28 mouse cellular contexts compared by ENCODE assay signal in genomic region chr7:29262151-29262550, GRCm38 (mm10). TPM values are rescaled to one million over a fixed set of nuclear protein-coding genes. Genes with fewer than 3 reads are reported as not detected.
DNase-seq lines count a peak whose midpoint lies in the region; ATAC-seq and TF ChIP-seq lines count a peak whose summit lies in the region.
"Had no signal": no experiment of that assay in that cellular context is flagged by ENCODE, and none has a peak within 500 bp of the region (broad histone marks: within the 10 kb centered on the region; RNA-seq: fewer than 3 reads in every experiment).

No protein-coding gene starts in this region.

- intact Hi-C loops in heart, postnatal 25 days (cut with DNase I) = no loop called here

- ATAC-seq in heart, embryonic 15.5 days (replicated peaks; ENCODE audit: insufficient number of reproducible peaks, insufficient read depth, low FRiP score, low read depth) = no peak
- ATAC-seq in CD4-positive, CD25-positive, alpha-beta regulatory T cell, adult 4 months = no peak
- ATAC-seq: activated CD4-positive, CD25-positive, alpha-beta regulatory T cell, adult 4 months; forebrain, postnatal 0 days; liver, postnatal 0 days had no signal

- no peak overlapping the region for H3K9ac ChIP-seq in heart, embryonic 15.5 days
- H3K9ac ChIP-seq: embryonic facial prominence, embryonic 12.5 days; forebrain, postnatal 0 days; hindbrain, embryonic 13.5 days; liver, postnatal 0 days; midbrain, embryonic 12.5 days; neural tube, embryonic 15.5 days; stomach, embryonic 15.5 days had no signal

- peaks cover 34% of the 10 kb centered on the region for H3K4me1 ChIP-seq in heart, embryonic 15.5 days (replicated peaks)
- peaks cover 48% of the 10 kb centered on the region for H3K4me1 ChIP-seq in small intestine, adult 2 months (ENCODE audit: control insufficient read depth, insufficient read depth, insufficient read length, low read length)
- H3K4me1 ChIP-seq: neural tube, embryonic 15.5 days had no signal

- peak overlapping the region; percentile 31; the same call in 1 of the 2 replicates for H3K27ac ChIP-seq in heart, embryonic 15.5 days
- peak overlapping the region; percentile 33; the same call in 1 of the 2 replicates for H3K27ac ChIP-seq in small intestine, adult 2 months (ENCODE audit: insufficient read depth, low read depth, low read length)
- H3K27ac ChIP-seq: embryonic facial prominence, embryonic 12.5 days; hindbrain, embryonic 13.5 days; left cerebral cortex, adult 2 months; midbrain, embryonic 12.5 days; neural tube, embryonic 15.5 days; stomach, embryonic 15.5 days had no signal

- TF ChIP-seq POLR2A in small intestine, adult 2 months (IDR thresholded peaks at IDR 0.05; ENCODE audit: low read depth, low read length) = no peak

- WGBS in heart, embryonic 15.5 days = 52% methylated on average over 6 of the region's 6 CpGs
- whole genome bisulfite sequencing in small intestine, adult 2 months = 67% methylated on average over 6 of the region's 6 CpGs

- no peak overlapping the region for H3K4me3 ChIP-seq in heart, embryonic 15.5 days
- H3K4me3 ChIP-seq in small intestine, adult 2 months (ENCODE audit: low read depth, low read length) = no peak overlapping the region
- H3K4me3 ChIP-seq: embryonic facial prominence, embryonic 12.5 days; hindbrain, embryonic 13.5 days; left cerebral cortex, adult 2 months; midbrain, embryonic 12.5 days; neural tube, embryonic 15.5 days; stomach, embryonic 15.5 days had no signal

- H3K27me3 ChIP-seq in heart, embryonic 15.5 days = no peaks in the 10 kb centered on the region
- H3K27me3 ChIP-seq in small intestine, adult 2 months (ENCODE audit: control insufficient read depth, insufficient read depth, low read length) = no peaks in the 10 kb centered on the region
- H3K27me3 ChIP-seq: embryonic facial prominence, embryonic 12.5 days; hindbrain, embryonic 13.5 days; midbrain, embryonic 12.5 days; neural tube, embryonic 15.5 days; stomach, embryonic 15.5 days had no signal

- TF ChIP-seq CTCF in small intestine, adult 2 months (IDR thresholded peaks at IDR 0.05; ENCODE audit: extremely low read depth, insufficient read length, insufficient replicate concordance, low read depth, low read length) = no peak

- 0 out of 2 replicates have a peak, but pooled peaks cover 3% of the 10 kb centered on the region for H3K36me3 ChIP-seq in heart, embryonic 15.5 days
- H3K36me3 ChIP-seq in small intestine, adult 2 months (ENCODE audit: control insufficient read depth, insufficient read depth, low read length) = peaks cover 53% of the 10 kb centered on the region
- H3K36me3 ChIP-seq: embryonic facial prominence, embryonic 12.5 days; midbrain, embryonic 12.5 days had no signal

- no peak overlapping the region for H3K4me2 ChIP-seq in heart, embryonic 15.5 days
- H3K4me2 ChIP-seq: embryonic facial prominence, embryonic 12.5 days; hindbrain, embryonic 13.5 days; midbrain, embryonic 12.5 days; neural tube, embryonic 15.5 days; stomach, embryonic 15.5 days had no signal

- H3K9me3 ChIP-seq in heart, embryonic 15.5 days (replicated peaks) = no peaks in the 10 kb centered on the region
- H3K9me3 ChIP-seq: embryonic facial prominence, embryonic 12.5 days; hindbrain, embryonic 13.5 days; midbrain, embryonic 12.5 days; neural tube, embryonic 15.5 days; stomach, embryonic 15.5 days had no signal

- DNase-seq in heart, postnatal 25 days (ENCODE audit: low spot score) = no peak
- peak; percentile 58 to 78 for DNase-seq in kidney, adult 8-10 months
- no peak for DNase-seq in kidney, postnatal 4 days
- DNase-seq in kidney, postnatal 25 days = peak; percentile 51 to 75
- DNase-seq: adrenal gland, adult 8-10 months; cerebellum, adult 11-12 months; cerebellum, postnatal 25 days; forebrain, postnatal 0 days; heart, postnatal 14 days; left cerebral cortex, postnatal 4 days; liver, postnatal 0 days; lung, postnatal 14 days; right cerebral cortex, adult 18-20 months; right cerebral cortex, postnatal 4 days; thymus, adult 18-20 months; thymus, postnatal 36 days had no signal

RNA-seq across cellular contexts. Expression of gene 2200002D01Rik, which starts 13.9 kb away (rescaled TPM):
- polyA plus RNA-seq in heart, embryonic 15.5 days (2015; fragmentation: Nextera tagmentation; extraction: Ambion mirVana) = 6.3 and 7.1 TPM in 2 replicates
- 1 to 10 TPM in 1 of 2 experiments, under 1 TPM in 1; 0.73 to 3.7 TPM for total RNA-seq in heart, postnatal 25 days (2021)
- 287 and 852 TPM in 2 replicates for polyA plus RNA-seq in small intestine, adult 2 months (2012; rRNA removed)
- 1 to 10 TPM; 1.0 to 1.6 TPM for polyA plus RNA-seq in CD4-positive, CD25-positive, alpha-beta regulatory T cell, adult 4 months (2017; shearing (Covaris generic))
- total RNA-seq: forebrain, postnatal 0 days had no signal

RNA-seq across cellular contexts. Expression of gene Spint2, which starts 19.6 kb away (rescaled TPM):
- 77.9 and 125 TPM in 2 replicates for polyA plus RNA-seq in heart, embryonic 15.5 days (2015; fragmentation: Nextera tagmentation; extraction: Ambion mirVana)
- total RNA-seq in heart, postnatal 25 days (2021) = 10 to 100 TPM; 33.5 to 37.1 TPM
- 663 and 1,754 TPM in 2 replicates for polyA plus RNA-seq in small intestine, adult 2 months (2012; rRNA removed)
- polyA plus RNA-seq in CD4-positive, CD25-positive, alpha-beta regulatory T cell, adult 4 months (2017; shearing (Covaris generic)) = 10 to 100 TPM; 71.7 to 73.2 TPM
- polyA plus RNA-seq: C2C12 had no signal

RNA-seq across cellular contexts. Expression of gene Yif1b, which starts 24.0 kb away (rescaled TPM):
- 98.2 and 107 TPM in 2 replicates for polyA plus RNA-seq in heart, embryonic 15.5 days (2015; fragmentation: Nextera tagmentation; extraction: Ambion mirVana)
- 10 to 100 TPM; 75.2 to 78.9 TPM for total RNA-seq in heart, postnatal 25 days (2021)
- 41.8 and 49.8 TPM in 2 replicates for polyA plus RNA-seq in small intestine, adult 2 months (2012; rRNA removed)
- polyA plus RNA-seq in CD4-positive, CD25-positive, alpha-beta regulatory T cell, adult 4 months (2017; shearing (Covaris generic)) = 10 to 100 TPM; 58.4 to 71.7 TPM

RNA-seq across cellular contexts. Expression of gene Ppp1r14a, which starts 27.0 kb away (rescaled TPM):
- polyA plus RNA-seq in heart, embryonic 15.5 days (2015; fragmentation: Nextera tagmentation; extraction: Ambion mirVana) = 17.0 and 20.8 TPM in 2 replicates
- 1 to 10 TPM; 9.6 to 9.9 TPM for total RNA-seq in heart, postnatal 25 days (2021)
- 34.1 and 57.4 TPM in 2 replicates for polyA plus RNA-seq in small intestine, adult 2 months (2012; rRNA removed)
- polyA plus RNA-seq in CD4-positive, CD25-positive, alpha-beta regulatory T cell, adult 4 months (2017; shearing (Covaris generic)) = not detected
- total RNA-seq: megakaryocyte, adult 5-6 weeks had no signal
- polyA plus RNA-seq: activated CD4-positive, CD25-positive, alpha-beta regulatory T cell, adult 4 months had no signal

RNA-seq across cellular contexts. Expression of gene Kcnk6, which starts 29.8 kb away (rescaled TPM):
- 1.4 and 2.0 TPM in 2 replicates for polyA plus RNA-seq in heart, embryonic 15.5 days (2015; fragmentation: Nextera tagmentation; extraction: Ambion mirVana)
- 1 to 10 TPM; 2.4 to 2.5 TPM for total RNA-seq in heart, postnatal 25 days (2021)
- 23.4 and 42.4 TPM in 2 replicates for polyA plus RNA-seq in small intestine, adult 2 months (2012; rRNA removed)
- 1 to 10 TPM; 2.5 to 5.3 TPM for polyA plus RNA-seq in CD4-positive, CD25-positive, alpha-beta regulatory T cell, adult 4 months (2017; shearing (Covaris generic))

Comparison
In these comparisons a context has a peak if more than half of its experiments do, and no peak if none do; other contexts are left out.
1. DNase-seq: peak in kidney, adult 8-10 months (2 of 2) and kidney, postnatal 25 days (2 of 2); none in heart, postnatal 25 days (single experiment) and kidney, postnatal 4 days (0 of 2).
2. RNA of gene 2200002D01Rik, which starts 13.9 kb away (polyA plus RNA-seq): 287 to 852 TPM in small intestine, adult 2 months; 6.3 to 7.1 TPM in heart, embryonic 15.5 days and 1.0 to 1.6 TPM in CD4-positive, CD25-positive, alpha-beta regulatory T cell, adult 4 months; every median in the first group is over 10 times any median in the second.